Mouse (Mus musculus): ENCODE measurements around the gene Spata18.

DNA sequence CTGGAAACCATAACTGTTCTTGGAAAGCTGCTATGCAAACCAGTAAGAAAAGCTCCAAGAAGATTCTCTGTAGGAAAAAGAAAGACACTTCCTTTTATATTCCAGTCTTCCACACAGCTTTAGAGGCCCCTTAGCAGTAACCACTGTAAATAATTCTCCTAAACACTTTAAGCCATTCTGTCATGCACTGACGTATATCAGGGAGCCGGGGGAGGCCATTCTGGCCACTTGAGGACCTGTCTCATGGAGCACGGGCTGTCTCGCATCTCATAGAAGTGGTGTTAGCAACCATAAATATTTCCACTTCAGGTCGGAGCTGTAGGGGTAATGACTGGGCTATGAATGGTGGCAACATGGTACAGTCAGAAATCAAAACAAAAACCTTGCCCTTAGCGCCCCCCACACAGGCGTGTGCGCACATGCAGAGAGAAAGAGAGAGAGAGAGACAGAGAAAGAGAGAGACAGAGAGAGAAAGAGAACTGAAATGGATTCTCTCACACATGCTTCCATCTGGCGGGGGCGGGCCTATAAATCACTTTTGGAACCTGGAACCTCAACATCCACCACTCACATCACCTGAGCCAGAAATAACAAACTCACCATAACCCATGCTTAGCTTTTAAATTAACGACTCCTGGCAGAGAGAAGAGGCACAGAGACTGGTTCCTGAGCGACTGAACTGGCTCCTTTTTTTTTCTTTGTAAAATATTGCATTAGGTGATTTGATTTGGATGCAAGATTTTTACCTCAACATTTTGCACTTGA is 50.9 kb downstream of the Spata18 start:
- no peak for TF ChIP-seq CTCF (IDR thresholded peaks at IDR 0.05; ENCODE audit: insufficient read depth, low read depth, low read length)
- TF ChIP-seq POLR2A (IDR thresholded peaks at IDR 0.05; ENCODE audit: insufficient read depth, low read depth, low read length), result no peak

Data from olfactory bulb, adult 2 months (tissue).